Mouse (Mus musculus) right cerebral cortex, adult 2 months (tissue): Measurements from ENCODE around the gene Kcnk5.

Source experiments
- DNase-seq, 2 experiments: peaks; one replicate each; pipeline ENCODE4 v3.0.0; 2021 to 2022; ENCODE audit warnings: low spot score in 2 of 2

Gene Kcnk5

GRCm38 (mm10) chr14:20114951-20115350 lies 66.7 kb downstream of the Kcnk5 start:
- no peak for DNase-seq

GRCm38 (mm10) chr14:20113964-20114363 lies 67.6 kb downstream of the Kcnk5 start:
- DNase-seq = peak; percentile 90 to 91

- no peak for DNase-seq
These were observed 68.2 kb downstream of the Kcnk5 start for GRCm38 (mm10) chr14:20113189-20113961.

- DNase-seq = no peak
These were observed 69.4 kb downstream of the Kcnk5 start for GRCm38 (mm10) chr14:20112218-20112617.

GRCm38 (mm10) chr14:20110945-20111344 lies 70.7 kb downstream of the Kcnk5 start:
- DNase-seq = no peak

- no peak for DNase-seq
These were observed 75.3 kb downstream of the Kcnk5 start for GRCm38 (mm10) chr14:20106271-20106670.

- DNase-seq = no peak
These were observed 78.4 kb downstream of the Kcnk5 start for GRCm38 (mm10) chr14:20103207-20103606.

GRCm38 (mm10) chr14:20098061-20098460 lies 83.5 kb downstream of the Kcnk5 start:
- DNase-seq = no peak

GRCm38 (mm10) chr14:20094942-20095341 lies 86.7 kb downstream of the Kcnk5 start:
- no peak for DNase-seq

GRCm38 (mm10) chr14:20093493-20093892 lies 88.1 kb downstream of the Kcnk5 start:
- DNase-seq = no peak
